Mouse (Mus musculus) heart, adult 10 weeks (tissue): Measurements from ENCODE around the gene Opn5. TPM values are rescaled to one million over a fixed set of nuclear protein-coding genes. Genes with fewer than 3 reads are reported as not detected.

ENCODE experiments used
- polyA plus RNA-seq: library from polyadenylated mRNA; stranded (reverse); fragments of 350-450 nt; fragmentation: Illumina TruSeq; extraction: RNeasy Lipid Tissue Mini Kit (QIAGEN cat#74804); gene quantifications from one replicate; pipeline ENCODE4 v1.2.3, GENCODE M21; 2014; ENCODE audit warnings: low read depth, low replicate concordance

Gene Opn5
- polyA plus RNA-seq, result not detected

DNA sequence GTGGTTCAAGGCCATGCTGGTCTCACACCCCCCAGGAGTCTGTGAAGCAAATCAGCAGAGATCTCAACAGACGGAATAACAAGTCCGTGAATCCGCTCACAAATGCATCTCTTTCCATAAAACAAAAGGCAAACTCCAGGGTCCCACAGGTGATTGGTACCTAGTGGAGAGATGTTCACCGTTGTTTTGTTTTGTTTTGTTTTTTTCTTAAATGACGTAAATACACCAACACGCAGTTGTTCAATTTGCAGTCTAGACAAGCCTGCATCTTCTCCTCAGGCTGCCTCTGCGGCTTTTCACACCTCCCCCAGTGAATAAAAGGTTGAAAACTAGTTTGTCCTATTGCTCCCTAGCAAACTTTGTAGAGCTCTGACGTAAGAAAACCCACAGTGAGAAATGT, at the start of gene Opn5:
TSS of gene Opn5 (minus strand) at position 101 of the 400 bp plus-strand sequence.

Other genes with a start within 250 kb of the Opn5 start
- 0.47 TPM for gene Adgrf4, start 80.9 kb upstream of the Opn5 start, polyA plus RNA-seq
- 0.13 TPM for gene Adgrf2, start 130.8 kb upstream of the Opn5 start, polyA plus RNA-seq